Mouse (Mus musculus): Measurements from ENCODE around the gene Cdc6. TPM values are rescaled to one million over a fixed set of nuclear protein-coding genes. Genes with fewer than 3 reads are reported as not detected.

The Cdc6 gene
- 0.11 and 0.14 TPM in 2 replicates for polyA plus RNA-seq (2012; rRNA removed)

DNA sequence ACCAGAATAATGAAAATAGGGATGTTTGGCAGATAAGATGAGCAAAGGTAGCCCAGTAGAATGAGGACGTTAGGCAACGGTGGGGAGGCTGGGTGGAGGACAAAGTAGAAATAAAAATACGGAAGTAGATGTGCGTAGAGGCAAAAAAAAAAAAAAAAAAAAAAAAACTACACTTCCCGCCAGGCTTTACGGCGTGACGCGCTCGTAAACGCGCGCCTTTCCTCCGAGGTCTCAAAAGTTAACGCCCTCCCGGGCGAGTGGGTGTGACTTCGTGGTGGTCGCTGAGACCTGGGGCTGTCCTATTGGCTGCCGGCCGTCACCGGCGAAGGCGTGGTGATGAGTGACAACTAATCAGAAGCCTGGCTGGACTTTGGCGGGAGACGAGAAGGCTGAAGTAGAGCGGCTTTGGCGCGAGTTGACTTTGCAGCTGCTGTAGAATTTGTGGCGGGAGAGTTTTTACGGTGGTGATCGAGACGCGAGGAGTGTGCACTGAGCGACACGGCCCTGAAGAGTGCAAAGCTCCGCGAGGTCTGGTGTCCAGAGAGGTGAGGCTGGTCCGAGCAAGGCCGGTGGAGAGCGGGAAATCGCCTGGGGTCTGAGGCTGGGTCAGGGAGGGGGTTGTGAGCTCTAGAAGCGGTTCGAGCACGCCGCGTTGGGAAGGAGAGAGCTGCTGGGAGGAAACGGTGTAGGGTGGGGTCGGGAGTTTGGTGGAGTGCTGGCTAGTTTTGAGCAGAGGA lies at the start of gene Cdc6:
Cdc6 (plus strand) TSS at position 365 of the 737 bp plus-strand sequence.
- under 1% methylated on average over 49 of the region's 49 CpGs for WGBS
- no peaks in the 10 kb centered on the region for H3K27me3 ChIP-seq (replicated peaks; ENCODE audit: control insufficient read depth, insufficient read depth, low read length)
- TF ChIP-seq POLR2A (IDR thresholded peaks at IDR 0.05; ENCODE audit: low read depth, low read length) (no peak), CTCF (conservative IDR thresholded peaks at IDR 0.05; ENCODE audit: insufficient read depth, insufficient read length, low read depth, low read length) (no peak)
- DNase-seq: peak; percentile 99
- H3K4me1 ChIP-seq (ENCODE audit: control insufficient read depth, insufficient read depth, low read length): no peaks in the 10 kb centered on the region
- peak within 1 kb of the TSS; percentile 39 for H3K4me3 ChIP-seq (ENCODE audit: insufficient read depth, low read depth, low read length)
- H3K27ac ChIP-seq (ENCODE audit: insufficient read depth, low read depth, low read length): peak within 1 kb of the TSS; percentile 32; the same call in 1 of the 2 replicates
- H3K36me3 ChIP-seq (ENCODE audit: control insufficient read depth, insufficient read depth, low read length): no peaks in the 10 kb centered on the region

DNA sequence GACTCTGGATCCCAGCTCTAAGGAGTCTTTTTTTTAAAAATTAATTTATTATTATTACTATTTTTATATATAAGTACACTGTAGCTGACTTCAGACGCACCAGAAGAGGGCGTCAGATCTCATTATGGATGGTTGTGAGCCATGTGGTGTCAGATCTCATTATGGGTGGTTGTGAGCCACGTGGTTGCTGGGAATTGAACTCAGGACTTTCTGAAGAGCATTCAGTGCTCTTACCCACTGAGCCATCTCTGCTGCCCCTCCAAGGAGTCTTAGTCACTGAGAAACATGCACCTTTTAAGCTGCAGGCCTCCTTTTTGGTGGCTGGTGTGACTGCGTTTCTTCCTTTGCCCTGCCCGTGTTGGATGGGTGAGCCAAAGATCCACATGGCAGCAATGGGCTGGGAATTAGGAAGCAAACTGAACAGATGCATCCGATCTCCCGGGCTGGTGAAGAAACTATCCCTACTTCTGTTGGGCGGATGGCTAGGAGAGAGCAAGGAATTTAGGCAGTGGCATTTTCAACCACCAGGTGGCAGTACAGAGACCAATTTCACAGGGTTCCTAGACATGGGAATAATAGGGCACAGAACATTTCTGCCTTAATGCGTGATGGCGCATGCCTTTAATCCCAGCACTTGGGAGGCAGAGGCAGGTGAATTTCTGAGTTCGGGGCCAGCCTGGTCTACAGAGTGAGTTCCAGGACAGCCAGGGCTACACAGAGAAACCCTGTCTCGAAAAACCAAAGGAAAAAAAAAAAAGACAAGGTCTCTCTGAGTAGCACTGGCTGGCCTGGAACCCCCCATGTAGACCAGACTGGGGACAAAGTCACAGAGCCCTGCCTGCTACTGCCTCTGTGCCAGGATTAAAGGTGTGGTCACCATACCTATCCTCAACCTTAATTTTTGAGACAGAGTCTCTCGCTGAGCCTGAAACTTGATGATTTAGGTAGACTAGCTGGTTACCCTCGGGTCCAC lies 48.6 kb upstream of the Cdc6 start:
- TF ChIP-seq POLR2A (IDR thresholded peaks at IDR 0.05; ENCODE audit: low read depth, low read length): no peak
- peak; percentile 79 for TF ChIP-seq CTCF (conservative IDR thresholded peaks at IDR 0.05; ENCODE audit: insufficient read depth, insufficient read length, low read depth, low read length)

DNA sequence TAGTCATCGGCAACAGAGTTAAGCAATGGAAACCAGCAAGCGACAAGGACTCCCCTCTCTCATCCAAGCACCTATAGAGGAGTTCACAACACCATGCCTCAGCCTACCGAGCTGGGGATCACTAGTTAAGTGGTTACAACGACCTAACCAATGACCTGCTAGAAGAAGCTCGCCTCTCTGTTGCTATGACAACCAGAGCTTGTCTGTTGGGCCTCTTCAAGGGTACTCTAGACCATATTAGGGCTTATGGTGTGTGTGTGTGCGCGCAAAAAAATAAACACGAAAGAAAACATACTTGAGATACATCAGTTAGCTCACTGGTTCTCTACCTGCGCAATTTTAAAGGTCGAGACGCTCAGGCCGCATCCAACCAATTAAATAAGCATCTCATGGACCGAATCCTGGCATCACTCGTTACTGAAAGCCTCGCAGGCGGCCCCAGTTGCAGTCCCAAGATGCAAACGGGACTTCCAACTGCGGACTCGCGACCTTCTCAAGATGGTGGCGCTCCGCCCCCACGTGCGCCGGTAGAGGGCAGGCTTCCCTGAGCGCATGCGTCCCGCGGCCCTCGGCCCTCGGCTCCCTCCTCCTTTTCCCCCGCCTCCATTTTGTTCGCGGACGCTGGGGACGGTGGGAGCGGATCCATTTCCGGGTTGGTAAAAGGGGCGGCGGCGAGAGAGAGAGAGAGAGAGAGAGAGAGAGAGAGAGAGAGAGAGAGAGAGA lies 44.4 kb upstream of the Cdc6 start, which contains the start of gene Wipf2:
Wipf2 (plus strand) TSS at position 611 of the 723 bp plus-strand sequence.
- Histone ChIP-seq H3K27ac (ENCODE audit: insufficient read depth, low read depth, low read length) (peak within 1 kb of the TSS; percentile 79), H3K4me1 (ENCODE audit: control insufficient read depth, insufficient read depth, low read length) (no peaks in the 10 kb centered on the region; the same call in 1 of the 2 replicates), H3K36me3 (ENCODE audit: control insufficient read depth, insufficient read depth, low read length) (no peaks in the 10 kb centered on the region; the same call in 1 of the 2 replicates), H3K4me3 (ENCODE audit: insufficient read depth, low read depth, low read length) (peak within 1 kb of the TSS; percentile 65), H3K27me3 (replicated peaks; ENCODE audit: control insufficient read depth, insufficient read depth, low read length) (no peaks in the 10 kb centered on the region)
- 7% methylated on average over 40 of the region's 41 CpGs for WGBS
- TF ChIP-seq CTCF (conservative IDR thresholded peaks at IDR 0.05; ENCODE audit: insufficient read depth, insufficient read length, low read depth, low read length) (peak; percentile 65), POLR2A (IDR thresholded peaks at IDR 0.05; ENCODE audit: low read depth, low read length) (peak; percentile 35)
- DNase-seq: peak; percentile 97

More for the DNA sequence above, 48.6 kb upstream of the Cdc6 start:
- WGBS: 31% methylated on average over 14 of the region's 14 CpGs
- H3K27me3 ChIP-seq (replicated peaks; ENCODE audit: control insufficient read depth, insufficient read depth, low read length): no peaks in the 10 kb centered on the region
- peak; percentile 91 for DNase-seq
- no peaks in the 10 kb centered on the region for H3K36me3 ChIP-seq (ENCODE audit: control insufficient read depth, insufficient read depth, low read length)
- no peak overlapping the region for H3K4me3 ChIP-seq (ENCODE audit: insufficient read depth, low read depth, low read length)
- H3K4me1 ChIP-seq (ENCODE audit: control insufficient read depth, insufficient read depth, low read length): no peaks in the 10 kb centered on the region; the same call in 1 of the 2 replicates
- no peak overlapping the region for H3K27ac ChIP-seq (ENCODE audit: insufficient read depth, low read depth, low read length)

DNA sequence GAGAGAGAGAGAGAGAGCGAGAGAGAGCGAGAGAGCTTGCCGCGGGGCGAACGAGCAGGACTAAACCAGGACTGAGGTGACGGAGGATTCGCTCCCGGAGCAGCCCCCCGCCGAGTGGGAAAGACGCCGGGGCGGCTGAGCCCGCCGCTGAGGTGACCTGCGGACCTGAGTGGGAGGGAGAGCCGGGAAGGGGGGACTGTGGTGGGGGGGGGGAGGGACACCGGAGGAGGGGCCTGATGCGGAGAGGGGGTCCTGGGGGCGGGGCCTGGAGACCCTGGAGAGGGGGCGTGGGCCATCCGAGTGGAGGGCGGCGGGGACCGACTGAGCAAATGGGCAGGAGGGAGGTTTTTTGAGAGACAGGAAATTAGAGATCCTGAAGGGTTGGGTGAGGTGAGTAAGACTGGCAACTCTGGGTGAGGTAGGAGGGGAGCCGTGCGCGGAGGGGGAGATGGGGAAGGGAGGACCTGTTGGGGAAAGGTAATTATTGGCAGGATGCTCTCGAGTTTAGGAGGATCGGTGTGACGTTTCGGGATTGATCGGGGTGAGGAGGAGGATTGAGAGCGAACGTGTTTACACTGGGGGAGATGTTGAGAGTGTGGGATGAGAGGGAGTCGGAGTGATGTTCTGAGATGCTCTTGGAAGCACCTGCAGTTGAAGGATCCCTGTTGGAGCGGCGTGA lies 43.7 kb upstream of the Cdc6 start:
- H3K27ac ChIP-seq (ENCODE audit: insufficient read depth, low read depth, low read length): peak overlapping the region; percentile 79
- H3K4me1 ChIP-seq (ENCODE audit: control insufficient read depth, insufficient read depth, low read length): no peaks in the 10 kb centered on the region; the same call in 1 of the 2 replicates
- no peaks in the 10 kb centered on the region; the same call in 1 of the 2 replicates for H3K36me3 ChIP-seq (ENCODE audit: control insufficient read depth, insufficient read depth, low read length)
- peak overlapping the region; percentile 65 for H3K4me3 ChIP-seq (ENCODE audit: insufficient read depth, low read depth, low read length)
- TF ChIP-seq POLR2A (IDR thresholded peaks at IDR 0.05; ENCODE audit: low read depth, low read length): no peak
- no peak for TF ChIP-seq CTCF (conservative IDR thresholded peaks at IDR 0.05; ENCODE audit: insufficient read depth, insufficient read length, low read depth, low read length)
- no peak for DNase-seq
- H3K27me3 ChIP-seq (replicated peaks; ENCODE audit: control insufficient read depth, insufficient read depth, low read length): no peaks in the 10 kb centered on the region
- 2% methylated on average over 32 of the region's 39 CpGs for WGBS

DNA sequence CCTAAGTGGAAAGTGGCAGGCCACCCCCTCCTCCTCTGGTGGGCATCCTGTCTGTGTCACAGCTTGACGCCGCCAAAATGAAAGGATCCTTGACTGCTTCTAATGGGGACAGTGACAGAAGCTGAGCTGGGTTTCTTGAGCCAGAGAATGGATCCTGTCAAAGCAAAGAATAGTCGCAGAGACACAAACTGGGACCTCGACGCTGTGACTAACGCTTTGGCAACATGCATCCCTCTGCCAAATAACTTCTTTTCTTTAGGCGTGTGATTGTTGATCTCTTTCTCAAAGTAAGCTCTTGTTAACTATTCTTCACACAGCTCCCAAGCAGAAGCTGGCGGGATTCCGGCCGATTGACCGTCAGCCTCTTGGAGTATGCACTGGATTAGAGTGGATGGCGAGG lies 40.3 kb upstream of the Cdc6 start:
- 90% methylated on average over 12 of the region's 12 CpGs for WGBS
- TF ChIP-seq CTCF (conservative IDR thresholded peaks at IDR 0.05; ENCODE audit: insufficient read depth, insufficient read length, low read depth, low read length) (no peak), POLR2A (IDR thresholded peaks at IDR 0.05; ENCODE audit: low read depth, low read length) (no peak)
- Histone ChIP-seq H3K27ac (ENCODE audit: insufficient read depth, low read depth, low read length) (no peak overlapping the region), H3K4me1 (ENCODE audit: control insufficient read depth, insufficient read depth, low read length) (no peaks in the 10 kb centered on the region; the same call in 1 of the 2 replicates), H3K36me3 (ENCODE audit: control insufficient read depth, insufficient read depth, low read length) (no peaks in the 10 kb centered on the region; the same call in 1 of the 2 replicates), H3K27me3 (replicated peaks; ENCODE audit: control insufficient read depth, insufficient read depth, low read length) (no peaks in the 10 kb centered on the region), H3K4me3 (ENCODE audit: insufficient read depth, low read depth, low read length) (no peak overlapping the region)
- no peak for DNase-seq

DNA sequence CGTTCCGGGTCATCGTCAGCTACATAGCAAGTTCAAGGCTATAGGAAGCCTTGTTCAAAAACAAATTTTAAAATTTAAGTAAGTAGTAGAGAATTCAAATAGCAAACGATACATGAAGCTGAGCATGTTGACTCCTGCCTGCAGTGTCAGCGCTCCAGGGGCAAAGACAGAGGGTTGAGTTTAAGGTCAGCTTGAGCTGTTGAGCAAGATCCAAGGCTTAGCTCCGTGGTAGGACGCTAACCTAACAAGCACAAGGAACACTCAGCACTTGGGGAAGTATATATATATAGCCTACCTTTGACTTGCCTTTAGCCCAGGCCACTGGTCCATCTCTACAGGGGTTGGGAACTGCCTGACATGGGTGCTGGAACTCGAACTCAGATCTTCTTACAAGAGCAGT lies 37.7 kb upstream of the Cdc6 start:
- Histone ChIP-seq H3K4me3 (ENCODE audit: insufficient read depth, low read depth, low read length) (no peak overlapping the region), H3K27me3 (replicated peaks; ENCODE audit: control insufficient read depth, insufficient read depth, low read length) (no peaks in the 10 kb centered on the region), H3K27ac (ENCODE audit: insufficient read depth, low read depth, low read length) (no peak overlapping the region), H3K4me1 (ENCODE audit: control insufficient read depth, insufficient read depth, low read length) (no peaks in the 10 kb centered on the region; the same call in 1 of the 2 replicates), H3K36me3 (ENCODE audit: control insufficient read depth, insufficient read depth, low read length) (no peaks in the 10 kb centered on the region; the same call in 1 of the 2 replicates)
- WGBS: 75% methylated on average over 8 of the region's 8 CpGs
- no peak for TF ChIP-seq POLR2A (IDR thresholded peaks at IDR 0.05; ENCODE audit: low read depth, low read length)
- TF ChIP-seq CTCF (conservative IDR thresholded peaks at IDR 0.05; ENCODE audit: insufficient read depth, insufficient read length, low read depth, low read length): no peak
- no peak for DNase-seq
